Mouse (Mus musculus): ENCODE results near the gene Hdlbp. TPM values are rescaled to one million over a fixed set of nuclear protein-coding genes. Genes with fewer than 3 reads are reported as not detected.
"Not testable (repeated sequence)": the region's sequence is repeated elsewhere in the genome, so short reads cannot be mapped to it uniquely, and the experiment has no call there.

Hdlbp gene
- total and polyA plus RNA-seq, 2 experiments from 2014 or later = 69.4 to 78.3 TPM

DNA sequence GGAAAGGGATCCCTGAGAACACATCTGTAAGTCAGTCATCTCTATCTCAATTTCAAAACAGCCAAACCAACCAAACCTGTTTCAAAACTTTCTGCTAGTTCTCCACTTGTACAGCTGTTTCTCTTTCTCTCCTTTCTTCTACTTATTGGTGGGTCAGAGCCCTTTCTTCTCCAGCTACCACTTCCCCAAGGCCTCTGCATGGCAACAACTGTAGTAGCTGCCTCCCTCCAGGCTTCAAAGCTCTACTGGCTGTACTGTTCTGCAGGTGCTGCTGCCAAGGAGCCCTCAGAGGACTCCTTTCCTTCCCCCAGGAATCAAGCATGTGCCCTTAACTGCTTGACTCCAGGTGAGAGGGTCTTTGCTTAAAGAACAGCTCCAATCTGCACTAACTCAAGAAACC is 12.9 kb downstream of the Hdlbp start:
- TF ChIP-seq CTCF (IDR thresholded peaks at IDR 0.05; ENCODE audit: low read depth) = no peak
- no peak overlapping the region for H3K9ac ChIP-seq
- H3K9me3 ChIP-seq (ENCODE audit: low read length) = no peaks in the 10 kb centered on the region
- H3K4me2 ChIP-seq (ENCODE audit: low read depth) = no peak overlapping the region
- H3K27ac ChIP-seq (ENCODE audit: low read depth, low read length) = no peak overlapping the region
- H3K36me3 ChIP-seq (ENCODE audit: insufficient read depth) = no peaks in the 10 kb centered on the region
- DNase-seq (no peak), ATAC-seq (no peak)
- H3K27me3 ChIP-seq (ENCODE audit: insufficient read depth, low read length) = no peaks in the 10 kb centered on the region
- no peak overlapping the region for H3K4me3 ChIP-seq (ENCODE audit: low read depth, low read length)
- no peaks in the 10 kb centered on the region for H3K4me1 ChIP-seq (ENCODE audit: insufficient read depth)

DNA sequence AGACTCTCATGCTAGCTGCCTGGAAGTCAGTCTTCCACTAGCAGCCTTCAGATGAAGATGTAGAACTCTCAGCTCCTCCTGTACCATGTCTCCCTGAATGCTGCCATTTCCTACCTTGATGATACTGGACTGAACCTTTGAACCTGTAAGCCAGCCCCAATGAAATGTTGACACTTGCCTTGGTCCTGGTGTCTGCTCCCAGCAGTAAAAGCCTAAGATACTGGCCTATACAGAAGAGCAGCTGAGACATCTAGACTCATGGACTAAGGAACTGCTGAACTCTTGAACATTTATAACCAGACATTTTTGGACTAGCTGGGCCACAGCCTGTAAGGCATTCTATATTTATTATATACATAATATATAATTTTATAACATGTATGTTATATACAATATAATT is 13.5 kb downstream of the Hdlbp start:
- Histone ChIP-seq H3K9me3 (ENCODE audit: low read length) (no peaks in the 10 kb centered on the region), H3K27ac (ENCODE audit: low read depth, low read length) (no peak overlapping the region), H3K4me1 (ENCODE audit: insufficient read depth) (no peaks in the 10 kb centered on the region), H3K4me2 (ENCODE audit: low read depth) (no peak overlapping the region), H3K4me3 (ENCODE audit: low read depth, low read length) (no peak overlapping the region), H3K9ac (no peak overlapping the region), H3K27me3 (ENCODE audit: insufficient read depth, low read length) (no peaks in the 10 kb centered on the region), H3K36me3 (ENCODE audit: insufficient read depth) (no peaks in the 10 kb centered on the region)
- no peak for TF ChIP-seq CTCF (IDR thresholded peaks at IDR 0.05; ENCODE audit: low read depth)
- DNase-seq = no peak
- no peak for ATAC-seq

DNA sequence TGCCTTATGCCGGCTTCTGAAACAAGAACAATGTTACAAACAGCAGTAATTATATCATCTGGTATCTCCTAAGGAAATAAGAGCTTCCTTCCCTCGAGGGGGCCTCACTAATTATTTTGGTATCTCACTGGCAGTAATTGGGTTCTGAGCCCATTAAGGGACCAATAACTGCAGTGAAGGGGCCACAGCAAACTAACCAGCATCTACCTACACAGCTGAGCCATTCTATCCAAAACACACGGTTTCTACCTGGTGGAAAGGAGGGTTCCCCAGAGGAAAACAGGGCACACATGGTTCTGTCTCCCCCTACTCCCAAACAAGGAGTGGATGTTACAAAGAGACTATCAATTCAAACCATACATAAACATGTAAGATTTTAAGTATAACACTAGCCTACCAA is 19.5 kb downstream of the Hdlbp start:
- ATAC-seq = no peak
- WGBS = 43% methylated on average over 3 of the region's 3 CpGs
- H3K27me3 ChIP-seq (ENCODE audit: insufficient read depth, low read length) = no peaks in the 10 kb centered on the region
- no peak overlapping the region for H3K9ac ChIP-seq
- H3K4me1 ChIP-seq (ENCODE audit: insufficient read depth) = no peaks in the 10 kb centered on the region
- no peaks in the 10 kb centered on the region for H3K36me3 ChIP-seq (ENCODE audit: insufficient read depth)
- no peak overlapping the region for H3K4me2 ChIP-seq (ENCODE audit: low read depth)
- no peak overlapping the region for H3K4me3 ChIP-seq (ENCODE audit: low read depth, low read length)
- no peak for DNase-seq
- no peaks in the 10 kb centered on the region for H3K9me3 ChIP-seq (ENCODE audit: low read length)
- H3K27ac ChIP-seq (ENCODE audit: low read depth, low read length) = no peak overlapping the region
- TF ChIP-seq CTCF (IDR thresholded peaks at IDR 0.05; ENCODE audit: low read depth) = no peak

DNA sequence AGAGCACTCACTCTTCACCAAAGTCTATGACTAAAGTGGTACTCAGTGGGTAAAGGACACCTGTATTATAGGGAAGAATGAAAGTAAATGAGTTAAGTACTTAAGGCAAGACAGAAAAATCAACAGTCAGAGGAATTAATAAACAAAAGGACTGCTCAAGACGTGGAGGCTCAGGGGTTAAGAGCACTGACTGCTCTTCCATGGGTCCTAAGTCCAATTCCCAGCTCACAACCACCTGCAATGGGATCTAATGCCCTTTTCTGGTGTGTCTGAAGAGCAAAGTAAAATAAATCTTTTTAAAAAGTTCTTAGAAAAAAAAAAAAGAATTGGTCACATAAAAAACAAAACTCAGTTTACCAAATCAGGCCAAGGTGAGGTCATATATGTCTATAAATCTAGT is 20.3 kb downstream of the Hdlbp start:
- Histone ChIP-seq H3K36me3 (ENCODE audit: insufficient read depth) (no peaks in the 10 kb centered on the region), H3K9me3 (ENCODE audit: low read length) (no peaks in the 10 kb centered on the region), H3K9ac (no peak overlapping the region), H3K27me3 (ENCODE audit: insufficient read depth, low read length) (no peaks in the 10 kb centered on the region), H3K4me1 (ENCODE audit: insufficient read depth) (no peaks in the 10 kb centered on the region), H3K27ac (ENCODE audit: low read depth, low read length) (no peak overlapping the region), H3K4me3 (ENCODE audit: low read depth, low read length) (no peak overlapping the region), H3K4me2 (ENCODE audit: low read depth) (no peak overlapping the region)
- DNase-seq = no peak
- no peak for TF ChIP-seq CTCF (IDR thresholded peaks at IDR 0.05; ENCODE audit: low read depth)
- no peak for ATAC-seq
- WGBS = 55% methylated on average over 1 of the region's 1 CpGs

DNA sequence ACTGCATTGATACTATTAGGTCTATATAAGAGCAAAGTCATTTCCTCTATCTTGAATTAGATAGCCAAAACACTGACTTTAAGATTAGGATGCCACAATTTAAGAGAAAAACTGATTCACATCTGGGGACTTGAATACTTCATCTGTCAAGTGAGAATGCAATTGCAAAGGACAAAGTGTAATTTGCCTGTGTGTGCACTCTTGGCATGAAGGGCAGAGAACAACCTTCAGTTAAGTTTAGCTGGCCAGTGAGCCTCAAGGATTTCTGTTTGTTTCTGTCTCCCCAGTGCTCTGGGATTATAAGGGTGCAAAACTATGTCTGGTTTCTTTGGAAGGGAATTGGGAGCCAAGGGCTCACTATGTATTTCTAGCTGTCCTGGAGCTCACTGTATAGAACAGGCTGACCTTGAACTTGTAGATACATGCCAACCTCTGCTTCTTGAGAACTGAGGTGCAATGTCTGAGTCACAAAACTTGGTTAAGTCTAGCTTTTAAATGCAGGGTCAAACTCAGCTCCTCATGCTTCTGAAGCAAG is 24.8 kb downstream of the Hdlbp start:
- Histone ChIP-seq H3K36me3 (ENCODE audit: insufficient read depth) (no peaks in the 10 kb centered on the region), H3K4me2 (ENCODE audit: low read depth) (no peak overlapping the region), H3K27ac (ENCODE audit: low read depth, low read length) (no peak overlapping the region), H3K4me1 (ENCODE audit: insufficient read depth) (no peaks in the 10 kb centered on the region), H3K9me3 (ENCODE audit: low read length) (no peaks in the 10 kb centered on the region), H3K4me3 (ENCODE audit: low read depth, low read length) (no peak overlapping the region), H3K9ac (no peak overlapping the region), H3K27me3 (ENCODE audit: insufficient read depth, low read length) (no peaks in the 10 kb centered on the region)
- no peak for TF ChIP-seq CTCF (IDR thresholded peaks at IDR 0.05; ENCODE audit: low read depth)
- ATAC-seq (no peak), DNase-seq (no peak)

DNA sequence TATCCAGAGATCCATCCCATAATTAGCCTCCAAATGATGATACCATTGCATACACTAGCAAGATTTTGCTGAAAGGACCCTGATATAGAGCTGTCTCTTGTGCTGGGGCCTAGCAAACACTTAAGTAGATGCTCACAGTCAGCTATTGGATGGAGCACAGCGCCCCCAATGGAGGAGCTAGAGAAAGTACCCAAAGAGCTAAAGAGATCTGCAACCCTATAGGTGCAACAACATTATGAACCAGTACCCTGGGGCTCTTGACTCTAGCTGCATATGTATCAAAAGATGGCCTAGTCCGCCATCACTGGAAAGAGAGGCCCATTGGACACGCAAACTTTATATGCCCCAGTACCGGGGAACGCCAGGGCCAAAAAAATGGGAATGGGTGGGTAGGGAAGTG is 28.5 kb downstream of the Hdlbp start:
- not testable (repeated sequence) for H3K9ac ChIP-seq; H3K4me1 ChIP-seq (ENCODE audit: insufficient read depth); H3K36me3 ChIP-seq (ENCODE audit: insufficient read depth); DNase-seq; H3K27me3 ChIP-seq (ENCODE audit: insufficient read depth, low read length); ATAC-seq; H3K27ac ChIP-seq (ENCODE audit: low read depth, low read length); H3K4me2 ChIP-seq (ENCODE audit: low read depth); H3K4me3 ChIP-seq (ENCODE audit: low read depth, low read length); H3K9me3 ChIP-seq (ENCODE audit: low read length)
- WGBS = 88% methylated on average over 5 of the region's 5 CpGs

DNA sequence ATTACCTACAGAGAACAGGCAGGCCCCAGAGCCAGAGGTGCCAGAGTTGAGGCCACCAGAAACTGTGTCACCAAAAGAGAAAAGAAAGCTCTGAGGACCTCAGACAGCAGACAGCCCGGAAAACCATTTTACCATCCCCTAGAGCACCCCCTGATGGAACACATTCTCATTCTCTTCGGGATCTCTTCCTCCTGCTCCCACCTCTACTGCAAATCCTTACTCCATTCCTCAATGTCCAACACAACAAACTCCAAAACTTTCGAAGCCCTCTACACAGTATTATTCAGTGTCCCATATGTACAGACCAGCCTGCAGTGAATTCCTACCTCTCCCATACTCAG is 32.8 kb downstream of the Hdlbp start:
- WGBS = 17% methylated on average over 3 of the region's 3 CpGs
- ATAC-seq = peak; percentile 46

More for the DNA sequence above, 32.8 kb downstream of the Hdlbp start:
- Histone ChIP-seq H3K27me3 (ENCODE audit: insufficient read depth, low read length) (no peaks in the 10 kb centered on the region), H3K27ac (ENCODE audit: low read depth, low read length) (0 out of 2 replicates have a peak overlapping the region, but pooled peaks have one; percentile 50), H3K4me1 (ENCODE audit: insufficient read depth) (no peaks in the 10 kb centered on the region; the same call in 1 of the 2 replicates), H3K9me3 (ENCODE audit: low read length) (no peaks in the 10 kb centered on the region), H3K4me2 (ENCODE audit: low read depth) (peak overlapping the region; percentile 98), H3K4me3 (ENCODE audit: low read depth, low read length) (peak overlapping the region; percentile 59), H3K9ac (peak overlapping the region; percentile 62), H3K36me3 (ENCODE audit: insufficient read depth) (no peaks in the 10 kb centered on the region)
- peak; percentile 25 for TF ChIP-seq CTCF (IDR thresholded peaks at IDR 0.05; ENCODE audit: low read depth)
- DNase-seq = no peak
